Comparison of ENCODE assay signal across 8 mouse cellular contexts in the genomic region with DNA sequence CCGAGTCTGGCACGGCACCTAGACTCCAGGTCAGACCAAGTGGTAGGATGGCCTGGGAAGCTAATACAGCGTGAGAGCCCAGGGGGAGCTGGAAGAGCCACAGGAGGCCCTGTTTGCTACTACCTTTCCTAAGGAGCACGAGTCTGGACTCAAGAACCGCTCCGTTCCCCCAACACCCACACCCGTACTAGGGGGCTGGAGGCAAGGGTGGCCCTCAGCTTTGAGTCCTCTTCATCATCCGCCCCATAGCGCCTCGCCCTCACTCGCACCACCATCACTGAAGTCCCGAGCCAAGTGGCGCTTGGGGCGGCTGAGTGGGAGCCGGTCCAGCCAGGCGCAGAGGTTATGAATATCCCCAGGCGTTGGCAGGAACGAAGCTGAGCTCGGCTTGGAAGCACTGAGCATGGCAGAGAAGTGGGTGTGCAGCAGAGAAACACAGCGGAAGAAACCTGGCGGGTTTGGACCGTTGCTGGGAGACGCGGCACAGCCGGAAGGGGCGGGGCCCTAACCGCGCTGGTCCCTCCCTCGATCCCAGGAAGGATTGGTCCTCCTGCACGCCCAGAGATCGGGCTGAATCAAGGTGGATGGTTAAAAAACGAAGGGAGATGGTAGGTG. TPM values are rescaled to one million over a fixed set of nuclear protein-coding genes. Genes with fewer than 3 reads are reported as not detected.
DNase-seq lines count a peak whose midpoint lies in the region; ATAC-seq and TF ChIP-seq lines count a peak whose summit lies in the region.

A gene (minus strand): TSS at position 478 of the 615 bp plus-strand sequence.

- TF ChIP-seq CTCF in kidney, postnatal 0 days (IDR thresholded peaks at IDR 0.05; ENCODE audit: low read depth) = no peak
- no peak for TF ChIP-seq CTCF in midbrain, postnatal 0 days (IDR thresholded peaks at IDR 0.05)

- peak; percentile 85 for DNase-seq in CD4-positive helper T cell, adult 2 months (ENCODE audit: low read depth, low spot score)
- DNase-seq in c-Kit-positive CD71-positive TER-119-negative erythroid progenitor cells, embryonic 14.5 days (ENCODE audit: low read depth) = peak; percentile 40
- DNase-seq in forebrain, embryonic 10.5 days (ENCODE audit: extremely low spot score, low spot score) = peak; percentile 82
- DNase-seq in kidney, postnatal 0 days (ENCODE audit: low spot score) = peak; percentile 88
- DNase-seq in liver = peak; percentile 70
- peak; percentile 93 for DNase-seq in midbrain, postnatal 0 days (ENCODE audit: low spot score)
- DNase-seq in spleen, postnatal 14 days (ENCODE audit: low spot score in 2 of 2) = peak; percentile 29 to 38

- H3K27ac ChIP-seq in forebrain, embryonic 10.5 days = peak within 1 kb of the TSS; percentile 80
- H3K27ac ChIP-seq in heart, embryonic 14.5 days (replicated peaks in 1 of 2; ENCODE audit: control insufficient read depth in 1 of 2, insufficient read depth in 1 of 2, low read depth in 2 of 2, low read length in 2 of 2) = no peak within 1 kb of the TSS
- H3K27ac ChIP-seq in kidney, postnatal 0 days = no peak within 1 kb of the TSS
- H3K27ac ChIP-seq in midbrain, postnatal 0 days (ENCODE audit: low read depth, low read length) = 0 out of 2 replicates have a peak within 1 kb of the TSS, but pooled peaks have one; percentile 43

- H3K9me3 ChIP-seq in forebrain, embryonic 10.5 days = no peaks in the 10 kb centered on the region
- H3K9me3 ChIP-seq in heart, embryonic 14.5 days (ENCODE audit: control insufficient read depth, low read length) = 0 out of 2 replicates have a peak, but pooled peaks cover 4% of the 10 kb centered on the region
- H3K9me3 ChIP-seq in kidney, postnatal 0 days (replicated peaks; ENCODE audit: low read length) = no peaks in the 10 kb centered on the region
- H3K9me3 ChIP-seq in midbrain, postnatal 0 days (ENCODE audit: low read length) = no peaks in the 10 kb centered on the region

- H3K4me1 ChIP-seq in forebrain, embryonic 10.5 days = peaks cover 21% of the 10 kb centered on the region
- peaks cover 0 to 12% of the 10 kb centered on the region in 2 experiments; a peak in 2 of 4 replicates for H3K4me1 ChIP-seq in heart, embryonic 14.5 days (ENCODE audit: control insufficient read depth in 2 of 2, insufficient read depth in 2 of 2, low read length in 2 of 2)
- no peaks in the 10 kb centered on the region for H3K4me1 ChIP-seq in kidney, postnatal 0 days (replicated peaks; ENCODE audit: insufficient read depth, low read length)
- peaks cover 3% of the 10 kb centered on the region; the same call in 1 of the 2 replicates for H3K4me1 ChIP-seq in midbrain, postnatal 0 days (ENCODE audit: insufficient read depth, low read length)

- H3K27me3 ChIP-seq in forebrain, embryonic 10.5 days (ENCODE audit: poor library complexity, severe bottlenecking) = peaks cover 36% of the 10 kb centered on the region
- H3K27me3 ChIP-seq in heart, embryonic 14.5 days (ENCODE audit: control insufficient read depth, insufficient read depth, low read length) = peaks cover 22% of the 10 kb centered on the region
- H3K27me3 ChIP-seq in kidney, postnatal 0 days (ENCODE audit: insufficient read depth, low read length) = no peaks in the 10 kb centered on the region
- H3K27me3 ChIP-seq in midbrain, postnatal 0 days (ENCODE audit: insufficient read depth, low read length) = no peaks in the 10 kb centered on the region

- peak within 1 kb of the TSS; percentile 88 for H3K4me2 ChIP-seq in heart, embryonic 14.5 days (ENCODE audit: low read length)
- peak within 1 kb of the TSS; percentile 69 for H3K4me2 ChIP-seq in kidney, postnatal 0 days (ENCODE audit: low read length)
- peak within 1 kb of the TSS; percentile 67 for H3K4me2 ChIP-seq in midbrain, postnatal 0 days (ENCODE audit: low read depth, low read length, poor library complexity, severe bottlenecking)

- H3K36me3 ChIP-seq in forebrain, embryonic 10.5 days (replicated peaks) = no peaks in the 10 kb centered on the region
- no peaks in the 10 kb centered on the region for H3K36me3 ChIP-seq in heart, embryonic 14.5 days (ENCODE audit: control insufficient read depth, insufficient read depth, low read length)
- H3K36me3 ChIP-seq in kidney, postnatal 0 days (ENCODE audit: insufficient read depth, low read length) = no peaks in the 10 kb centered on the region
- H3K36me3 ChIP-seq in midbrain, postnatal 0 days (ENCODE audit: insufficient read depth, low read length) = no peaks in the 10 kb centered on the region

- ATAC-seq in heart, embryonic 14.5 days (ENCODE audit: insufficient number of reproducible peaks, insufficient read depth, low FRiP score, low read depth) = peak; percentile 69
- peak; percentile 91 for ATAC-seq in kidney, postnatal 0 days (replicated peaks; ENCODE audit: low FRiP score, low read depth)
- ATAC-seq in midbrain, postnatal 0 days (ENCODE audit: low FRiP score) = peak; percentile 95

- WGBS in forebrain, embryonic 10.5 days = 6% methylated on average over 32 of the region's 32 CpGs
- 4% methylated on average over 32 of the region's 32 CpGs for WGBS in heart, embryonic 14.5 days
- WGBS in kidney, postnatal 0 days = 4% methylated on average over 32 of the region's 32 CpGs
- 2% methylated on average over 32 of the region's 32 CpGs for WGBS in midbrain, postnatal 0 days

- peak within 1 kb of the TSS; percentile 66 for H3K4me3 ChIP-seq in forebrain, embryonic 10.5 days
- peak within 1 kb of the TSS; percentile 52 to 66 for H3K4me3 ChIP-seq in heart, embryonic 14.5 days (ENCODE audit: control insufficient read depth in 1 of 2, insufficient read depth in 1 of 2, low read depth in 1 of 2, low read length in 2 of 2)
- H3K4me3 ChIP-seq in kidney, postnatal 0 days (replicated peaks; ENCODE audit: low read depth, low read length) = peak within 1 kb of the TSS; percentile 42
- H3K4me3 ChIP-seq in midbrain, postnatal 0 days (ENCODE audit: low read depth, low read length) = peak within 1 kb of the TSS; percentile 49

- peak within 1 kb of the TSS; percentile 63 for H3K9ac ChIP-seq in heart, embryonic 14.5 days (ENCODE audit: low read length)
- peak within 1 kb of the TSS; percentile 32 for H3K9ac ChIP-seq in kidney, postnatal 0 days (ENCODE audit: low read depth, low read length)
- peak within 1 kb of the TSS; percentile 60 for H3K9ac ChIP-seq in midbrain, postnatal 0 days (replicated peaks; ENCODE audit: low read length, poor library complexity, severe bottlenecking)

RNA-seq across cellular contexts. Expression of the gene that starts here (rescaled TPM):
- 0.67 and 0.91 TPM in 2 replicates for polyA plus RNA-seq in forebrain, embryonic 10.5 days (2016; fragmentation: Nextera tagmentation; extraction: Ambion mirVana)
- polyA plus RNA-seq in heart, embryonic 14.5 days (2014; fragmentation: Nextera tagmentation; extraction: Ambion mirVana) = 0.22 TPM in 1 of 2 replicates, not detected in the other
- 0.28 and 0.36 TPM in 2 replicates for polyA plus RNA-seq in kidney, postnatal 0 days (2015; fragmentation: Nextera tagmentation; extraction: Ambion mirVana)
- 1.0 and 1.6 TPM in 2 replicates for total RNA-seq in midbrain, postnatal 0 days (2014; rRNA removed)
- 1.5 and 1.6 TPM in 2 replicates for polyA plus RNA-seq in midbrain, postnatal 0 days (2015; fragmentation: Nextera tagmentation; extraction: Ambion mirVana)

Comparison
In these comparisons a context has a peak if more than half of its experiments do, and no peak if none do; other contexts are left out.
1. Peak in DNase-seq, H3K4me3 ChIP-seq and H3K27ac ChIP-seq in forebrain, embryonic 10.5 days; RNA of the gene not detected or under 1 TPM.
2. Peak in ATAC-seq, H3K4me3 ChIP-seq, H3K9ac ChIP-seq and H3K4me2 ChIP-seq in heart, embryonic 14.5 days; RNA of the gene not detected or under 1 TPM.
3. Peak in DNase-seq, ATAC-seq, H3K4me3 ChIP-seq, H3K9ac ChIP-seq and H3K4me2 ChIP-seq in kidney, postnatal 0 days; RNA of the gene not detected or under 1 TPM.
4. DNase-seq: peak in every context shown above with its lines; median percentile 93 in midbrain, postnatal 0 days; 88 in kidney, postnatal 0 days; 85 in CD4-positive helper T cell, adult 2 months; 82 in forebrain, embryonic 10.5 days; 70 in liver; 40 in c-Kit-positive CD71-positive TER-119-negative erythroid progenitor cells, embryonic 14.5 days; 34 in spleen, postnatal 14 days.